Mouse (Mus musculus): ENCODE results near the gene Lrrk1. TPM values are rescaled to one million over a fixed set of nuclear protein-coding genes. Genes with fewer than 3 reads are reported as not detected.

Lrrk1 gene
- polyA plus RNA-seq, 1 experiment from 2014 or later, result 29.3 TPM

DNA sequence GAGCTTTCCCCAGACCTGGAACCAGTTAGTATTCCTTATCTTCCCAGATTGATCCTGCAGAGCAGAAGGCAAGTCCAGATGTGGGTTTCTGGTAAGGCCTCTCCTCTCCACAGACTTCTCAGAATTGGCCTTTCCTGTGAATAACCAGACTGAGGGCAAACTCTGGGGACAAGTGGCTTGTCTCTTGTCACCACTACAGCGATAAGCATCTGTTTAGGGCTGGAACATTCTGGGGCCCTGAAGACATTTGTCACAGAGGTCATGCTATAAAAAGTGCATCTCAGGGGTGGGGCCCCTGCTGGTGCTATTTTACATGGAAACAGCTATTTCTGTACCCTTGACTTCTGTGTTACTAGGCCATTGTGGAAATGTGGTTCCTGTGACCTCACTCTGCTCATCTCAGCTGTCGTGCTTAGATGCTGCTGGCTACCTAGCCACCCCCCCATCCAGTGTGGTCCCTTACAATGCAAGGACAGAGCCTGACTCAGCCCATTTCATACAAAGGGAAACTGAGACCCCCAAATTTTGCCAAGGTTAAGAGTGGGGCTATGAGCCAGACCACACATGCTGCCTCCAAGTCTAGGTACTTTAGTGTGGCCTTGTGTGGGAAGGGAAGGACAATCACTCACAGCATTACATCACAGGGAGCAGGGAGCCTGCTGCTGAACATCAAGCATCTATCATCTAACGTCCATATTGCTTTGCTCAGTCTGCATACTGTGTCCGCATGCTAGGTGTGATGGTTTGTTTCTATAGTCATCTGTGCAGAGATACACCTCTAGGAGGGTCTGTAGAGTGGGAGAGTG is 154.8 kb downstream of the Lrrk1 start:
- no peak overlapping the region for H3K27ac ChIP-seq (ENCODE audit: low read length)
- no peak overlapping the region for H3K4me2 ChIP-seq (ENCODE audit: low read depth, low read length)
- ATAC-seq (ENCODE audit: low read depth), result no peak
- H3K27me3 ChIP-seq (ENCODE audit: control insufficient read depth, insufficient read depth, low read depth, low read length), result no peaks in the 10 kb centered on the region
- no peaks in the 10 kb centered on the region for H3K9me3 ChIP-seq (ENCODE audit: control insufficient read depth, low read length)
- no peak overlapping the region for H3K9ac ChIP-seq (ENCODE audit: low read length)
- no peak overlapping the region for H3K4me3 ChIP-seq (ENCODE audit: low read length)
- H3K36me3 ChIP-seq (ENCODE audit: control insufficient read depth, insufficient read depth, low read length), result no peaks in the 10 kb centered on the region
- peaks cover 13% of the 10 kb centered on the region for H3K4me1 ChIP-seq (replicated peaks; ENCODE audit: control insufficient read depth, insufficient read depth, low read length)
- WGBS, result 68% methylated on average over 4 of the region's 4 CpGs

- Histone ChIP-seq H3K36me3 (ENCODE audit: control insufficient read depth, insufficient read depth, low read length) (no peaks in the 10 kb centered on the region), H3K27ac (ENCODE audit: low read length) (no peak overlapping the region)
- no peak for ATAC-seq (ENCODE audit: low read depth)
Observed at GRCm38 (mm10) chr7:66231861-66232260, 156.3 kb downstream of the Lrrk1 start.

GRCm38 (mm10) chr7:66230638-66231550 is 157.3 kb downstream of the Lrrk1 start:
- peak overlapping the region; percentile 82 for H3K27ac ChIP-seq (ENCODE audit: low read length)
- peaks cover 21% of the 10 kb centered on the region for H3K4me1 ChIP-seq (replicated peaks; ENCODE audit: control insufficient read depth, insufficient read depth, low read length)
- peak; percentile 56 for ATAC-seq (ENCODE audit: low read depth)
- no peaks in the 10 kb centered on the region for H3K9me3 ChIP-seq (ENCODE audit: control insufficient read depth, low read length)
- no peak overlapping the region for H3K4me3 ChIP-seq (ENCODE audit: low read length)
- H3K4me2 ChIP-seq (ENCODE audit: low read depth, low read length), result no peak overlapping the region
- no peaks in the 10 kb centered on the region for H3K27me3 ChIP-seq (ENCODE audit: control insufficient read depth, insufficient read depth, low read depth, low read length)
- WGBS, result 43% methylated on average over 17 of the region's 17 CpGs
- H3K9ac ChIP-seq (ENCODE audit: low read length), result peak overlapping the region; percentile 6; the same call in 1 of the 2 replicates
- H3K36me3 ChIP-seq (ENCODE audit: control insufficient read depth, insufficient read depth, low read length), result no peaks in the 10 kb centered on the region

More at GRCm38 (mm10) chr7:66231861-66232260, 156.3 kb downstream of the Lrrk1 start:
- 83% methylated on average over 4 of the region's 4 CpGs for WGBS
- no peak overlapping the region for H3K4me3 ChIP-seq (ENCODE audit: low read length)
- H3K9ac ChIP-seq (ENCODE audit: low read length), result no peak overlapping the region
- no peaks in the 10 kb centered on the region for H3K27me3 ChIP-seq (ENCODE audit: control insufficient read depth, insufficient read depth, low read depth, low read length)
- peaks cover 21% of the 10 kb centered on the region for H3K4me1 ChIP-seq (replicated peaks; ENCODE audit: control insufficient read depth, insufficient read depth, low read length)
- H3K4me2 ChIP-seq (ENCODE audit: low read depth, low read length), result no peak overlapping the region
- no peaks in the 10 kb centered on the region for H3K9me3 ChIP-seq (ENCODE audit: control insufficient read depth, low read length)

DNA sequence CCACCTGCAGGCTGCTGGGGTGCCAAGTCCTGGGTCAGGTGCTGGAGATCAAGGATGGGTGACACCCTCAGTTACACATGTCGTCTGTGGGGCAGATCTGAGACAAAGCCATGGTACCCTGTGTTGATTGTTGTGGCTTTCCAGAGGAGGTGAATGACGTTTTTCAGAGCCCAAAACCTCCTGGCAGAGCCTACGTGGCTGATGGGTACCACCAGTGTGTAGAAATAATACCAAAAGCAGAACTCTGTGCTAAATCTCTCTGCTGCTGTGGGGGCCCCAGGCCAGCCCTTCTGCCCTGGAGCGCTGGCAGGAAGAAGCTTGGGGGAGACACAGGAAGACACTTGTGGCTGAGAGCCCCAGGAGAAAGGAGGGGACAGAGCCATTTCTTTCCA is 157.9 kb downstream of the Lrrk1 start:
- no peaks in the 10 kb centered on the region for H3K36me3 ChIP-seq (ENCODE audit: control insufficient read depth, insufficient read depth, low read length)
- H3K4me2 ChIP-seq (ENCODE audit: low read depth, low read length), result no peak overlapping the region
- H3K4me3 ChIP-seq (ENCODE audit: low read length), result no peak overlapping the region
- H3K27me3 ChIP-seq (ENCODE audit: control insufficient read depth, insufficient read depth, low read depth, low read length), result no peaks in the 10 kb centered on the region
- no peak for ATAC-seq (ENCODE audit: low read depth)
- H3K9me3 ChIP-seq (ENCODE audit: control insufficient read depth, low read length), result no peaks in the 10 kb centered on the region
- 65% methylated on average over 4 of the region's 4 CpGs for WGBS
- peak overlapping the region; percentile 82 for H3K27ac ChIP-seq (ENCODE audit: low read length)
- H3K4me1 ChIP-seq (replicated peaks; ENCODE audit: control insufficient read depth, insufficient read depth, low read length), result peaks cover 21% of the 10 kb centered on the region
- peak overlapping the region; percentile 6; the same call in 1 of the 2 replicates for H3K9ac ChIP-seq (ENCODE audit: low read length)

DNA sequence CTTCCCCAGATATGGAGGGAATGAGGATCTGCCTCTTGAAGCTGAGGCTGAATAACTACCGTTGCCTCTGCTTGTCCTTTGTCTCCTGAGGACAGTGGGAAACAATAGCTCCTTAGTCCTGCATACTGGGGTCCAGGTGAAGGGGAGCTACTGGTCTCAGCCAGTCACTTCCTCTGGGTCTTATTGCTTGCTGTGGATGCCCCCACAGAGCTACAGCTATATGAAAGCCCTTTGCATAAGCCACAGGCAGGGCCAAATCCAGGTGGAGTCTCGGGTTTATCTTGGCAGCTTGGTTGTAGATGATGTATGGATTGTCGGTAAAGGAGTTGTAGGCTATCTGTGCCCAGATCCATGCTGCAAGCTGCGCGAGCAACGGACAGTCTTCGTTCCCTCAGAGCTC is 158.7 kb downstream of the Lrrk1 start:
- Histone ChIP-seq H3K9me3 (ENCODE audit: control insufficient read depth, low read length) (no peaks in the 10 kb centered on the region), H3K9ac (ENCODE audit: low read length) (no peak overlapping the region), H3K4me2 (ENCODE audit: low read depth, low read length) (no peak overlapping the region), H3K27me3 (ENCODE audit: control insufficient read depth, insufficient read depth, low read depth, low read length) (no peaks in the 10 kb centered on the region), H3K27ac (ENCODE audit: low read length) (no peak overlapping the region), H3K4me3 (ENCODE audit: low read length) (no peak overlapping the region), H3K4me1 (replicated peaks; ENCODE audit: control insufficient read depth, insufficient read depth, low read length) (peaks cover 21% of the 10 kb centered on the region), H3K36me3 (ENCODE audit: control insufficient read depth, insufficient read depth, low read length) (no peaks in the 10 kb centered on the region)
- no peak for ATAC-seq (ENCODE audit: low read depth)
- 67% methylated on average over 7 of the region's 7 CpGs for WGBS

GRCm38 (mm10) chr7:66228610-66228920 is 159.6 kb downstream of the Lrrk1 start:
- H3K9ac ChIP-seq (ENCODE audit: low read length), result no peak overlapping the region
- H3K27ac ChIP-seq (ENCODE audit: low read length), result no peak overlapping the region
- no peaks in the 10 kb centered on the region for H3K27me3 ChIP-seq (ENCODE audit: control insufficient read depth, insufficient read depth, low read depth, low read length)
- H3K9me3 ChIP-seq (ENCODE audit: control insufficient read depth, low read length), result no peaks in the 10 kb centered on the region
- H3K36me3 ChIP-seq (ENCODE audit: control insufficient read depth, insufficient read depth, low read length), result no peaks in the 10 kb centered on the region
- ATAC-seq (ENCODE audit: low read depth), result no peak
- H3K4me3 ChIP-seq (ENCODE audit: low read length), result no peak overlapping the region
- H3K4me1 ChIP-seq (replicated peaks; ENCODE audit: control insufficient read depth, insufficient read depth, low read length), result peaks cover 21% of the 10 kb centered on the region
- no peak overlapping the region for H3K4me2 ChIP-seq (ENCODE audit: low read depth, low read length)
- 66% methylated on average over 2 of the region's 2 CpGs for WGBS

GRCm38 (mm10) chr7:66227814-66228609 is 160.1 kb downstream of the Lrrk1 start:
- H3K36me3 ChIP-seq (ENCODE audit: control insufficient read depth, insufficient read depth, low read length), result no peaks in the 10 kb centered on the region
- peaks cover 25% of the 10 kb centered on the region for H3K4me1 ChIP-seq (replicated peaks; ENCODE audit: control insufficient read depth, insufficient read depth, low read length)
- H3K27ac ChIP-seq (ENCODE audit: low read length), result no peak overlapping the region
- H3K4me2 ChIP-seq (ENCODE audit: low read depth, low read length), result no peak overlapping the region
- 45% methylated on average over 13 of the region's 13 CpGs for WGBS
- H3K9me3 ChIP-seq (ENCODE audit: control insufficient read depth, low read length), result no peaks in the 10 kb centered on the region
- no peak overlapping the region for H3K9ac ChIP-seq (ENCODE audit: low read length)
- no peak for ATAC-seq (ENCODE audit: low read depth)
- H3K27me3 ChIP-seq (ENCODE audit: control insufficient read depth, insufficient read depth, low read depth, low read length), result no peaks in the 10 kb centered on the region
- no peak overlapping the region for H3K4me3 ChIP-seq (ENCODE audit: low read length)

GRCm38 (mm10) chr7:66225881-66226280 is 162.3 kb downstream of the Lrrk1 start:
- H3K9me3 ChIP-seq (ENCODE audit: control insufficient read depth, low read length), result no peaks in the 10 kb centered on the region
- no peaks in the 10 kb centered on the region for H3K27me3 ChIP-seq (ENCODE audit: control insufficient read depth, insufficient read depth, low read depth, low read length)
- no peak overlapping the region for H3K4me2 ChIP-seq (ENCODE audit: low read depth, low read length)
- 59% methylated on average over 3 of the region's 3 CpGs for WGBS
- peaks cover 24% of the 10 kb centered on the region for H3K4me1 ChIP-seq (replicated peaks; ENCODE audit: control insufficient read depth, insufficient read depth, low read length)
- no peaks in the 10 kb centered on the region for H3K36me3 ChIP-seq (ENCODE audit: control insufficient read depth, insufficient read depth, low read length)
- no peak for ATAC-seq (ENCODE audit: low read depth)
- no peak overlapping the region; the same call in 1 of the 2 replicates for H3K27ac ChIP-seq (ENCODE audit: low read length)
- no peak overlapping the region for H3K9ac ChIP-seq (ENCODE audit: low read length)
- H3K4me3 ChIP-seq (ENCODE audit: low read length), result no peak overlapping the region

DNA sequence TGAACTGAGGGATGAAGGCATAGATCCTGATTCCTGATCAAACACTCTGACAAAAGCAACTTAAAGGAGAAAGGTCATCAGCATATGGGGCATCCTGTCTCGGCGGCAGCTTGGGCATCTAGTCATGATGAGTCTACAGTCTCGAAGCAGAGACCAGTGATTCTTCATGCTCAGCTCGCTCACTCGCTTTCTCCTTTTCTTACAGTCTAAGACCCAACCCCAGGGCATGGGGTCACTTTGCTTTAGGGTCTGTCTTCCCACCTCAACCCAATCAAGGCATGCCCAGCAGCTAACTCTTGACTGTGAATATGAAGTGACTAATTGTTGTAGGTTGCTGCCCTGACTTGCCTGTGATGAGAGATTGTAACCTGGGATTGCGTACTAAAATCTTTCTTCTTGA is 163.6 kb downstream of the Lrrk1 start:
- Histone ChIP-seq H3K4me1 (replicated peaks; ENCODE audit: control insufficient read depth, insufficient read depth, low read length) (peaks cover 16% of the 10 kb centered on the region), H3K36me3 (ENCODE audit: control insufficient read depth, insufficient read depth, low read length) (no peaks in the 10 kb centered on the region), H3K9ac (ENCODE audit: low read length) (no peak overlapping the region), H3K27me3 (ENCODE audit: control insufficient read depth, insufficient read depth, low read depth, low read length) (no peaks in the 10 kb centered on the region), H3K27ac (ENCODE audit: low read length) (no peak overlapping the region), H3K4me3 (ENCODE audit: low read length) (no peak overlapping the region), H3K4me2 (ENCODE audit: low read depth, low read length) (no peak overlapping the region), H3K9me3 (ENCODE audit: control insufficient read depth, low read length) (no peaks in the 10 kb centered on the region)
- no peak for ATAC-seq (ENCODE audit: low read depth)
- WGBS, result 92% methylated on average over 6 of the region's 6 CpGs
